Mouse (Mus musculus) effector memory CD4-positive, alpha-beta T cell, adult 5 months (primary cell): ENCODE results near the gene Gm28035. TPM values are rescaled to one million over a fixed set of nuclear protein-coding genes. Genes with fewer than 3 reads are reported as not detected.

Source experiments
- polyA plus RNA-seq: library from polyadenylated mRNA; unstranded; fragments of 100-300 nt; shearing (Covaris generic); gene quantifications from one replicate; pipeline ENCODE4 v1.2.1, GENCODE M21; 2017

The Gm28035 gene
- polyA plus RNA-seq, result 0.92 TPM

GRCm38 (mm10) chr2:30240267-30240666 is at the start of gene Gm28035:
Gene Gm28035, plus strand, starts transcription at chr2:30240567.

GRCm38 (mm10) chr2:30205629-30206357 is 34.6 kb upstream of the Gm28035 start, which contains the start of gene Kyat1:
Gene Kyat1, minus strand, starts transcription at chr2:30205847.

GRCm38 (mm10) chr2:30237199-30237880 is 3.0 kb upstream of the Gm28035 start, which contains the start of gene Lrrc8a:
Gene Lrrc8a, plus strand, starts transcription at chr2:30237715.

GRCm38 (mm10) chr2:30265767-30266253 is 25.4 kb downstream of the Gm28035 start, which contains the start of gene Phyhd1:
Gene Phyhd1, plus strand, starts transcription at chr2:30266203.

GRCm38 (mm10) chr2:30280743-30281142 is 40.4 kb downstream of the Gm28035 start, which contains the start of gene Gm28038:
Gene Gm28038, plus strand, starts transcription at chr2:30281043.

GRCm38 (mm10) chr2:30286192-30287026 is 46.0 kb downstream of the Gm28035 start, which contains the start of the genes Dolk and Nup188:
Gene Dolk, minus strand, starts transcription at chr2:30286334.
Gene Nup188, plus strand, starts transcription at chr2:30286397.

Other genes starting within 250 kb of the Gm28035 start
- gene Wdr34, start 191.7 kb upstream of the Gm28035 start, polyA plus RNA-seq, result 2.3 TPM
- gene Set, start 183.2 kb upstream of the Gm28035 start, polyA plus RNA-seq, result 282 TPM
- 1.7 TPM for gene Pkn3, start 162.9 kb upstream of the Gm28035 start, polyA plus RNA-seq
- gene Zdhhc12, start 146.9 kb upstream of the Gm28035 start, polyA plus RNA-seq, result 8.1 TPM
- 34.9 TPM for gene Zer1, start 116.0 kb upstream of the Gm28035 start, polyA plus RNA-seq
- 5.0 TPM for gene Tbc1d13, start 106.8 kb upstream of the Gm28035 start, polyA plus RNA-seq
- 19.4 TPM for gene Endog, start 69.1 kb upstream of the Gm28035 start, polyA plus RNA-seq
- 25.6 TPM for gene Spout1, start 62.1 kb upstream of the Gm28035 start, polyA plus RNA-seq
- 5.6 TPM for gene Kyat1, start 34.7 kb upstream of the Gm28035 start, polyA plus RNA-seq
- 4.2 TPM for gene Lrrc8a, start 2.9 kb upstream of the Gm28035 start, polyA plus RNA-seq
- 1.6 TPM for gene Phyhd1, start 25.6 kb downstream of the Gm28035 start, polyA plus RNA-seq
- gene Gm28038, start 40.5 kb downstream of the Gm28035 start, polyA plus RNA-seq, result not detected
- 9.0 TPM for gene Dolk, start 45.8 kb downstream of the Gm28035 start, polyA plus RNA-seq
- gene Nup188, start 45.8 kb downstream of the Gm28035 start, polyA plus RNA-seq, result 20.7 TPM
- gene Sh3glb2, start 118.8 kb downstream of the Gm28035 start, polyA plus RNA-seq, result 99.5 TPM
- 7.7 TPM for gene Miga2, start 123.7 kb downstream of the Gm28035 start, polyA plus RNA-seq
- gene Dolpp1, start 151.7 kb downstream of the Gm28035 start, polyA plus RNA-seq, result 21.1 TPM
- 10.1 TPM for gene Crat, start 175.2 kb downstream of the Gm28035 start, polyA plus RNA-seq
- 79.7 TPM for gene Ptpa, start 175.5 kb downstream of the Gm28035 start, polyA plus RNA-seq
- 37.6 TPM for gene Ier5l, start 233.7 kb downstream of the Gm28035 start, polyA plus RNA-seq